Mouse (Mus musculus) embryo, embryonic 11.5 days (tissue): Measurements from ENCODE around the gene H1foo.

Source experiments
- DNase-seq: peaks from one replicate; pipeline ENCODE4 v3.0.0-alpha.2; 2012; ENCODE audit warnings: low read depth, low spot score

The H1foo gene

DNA sequence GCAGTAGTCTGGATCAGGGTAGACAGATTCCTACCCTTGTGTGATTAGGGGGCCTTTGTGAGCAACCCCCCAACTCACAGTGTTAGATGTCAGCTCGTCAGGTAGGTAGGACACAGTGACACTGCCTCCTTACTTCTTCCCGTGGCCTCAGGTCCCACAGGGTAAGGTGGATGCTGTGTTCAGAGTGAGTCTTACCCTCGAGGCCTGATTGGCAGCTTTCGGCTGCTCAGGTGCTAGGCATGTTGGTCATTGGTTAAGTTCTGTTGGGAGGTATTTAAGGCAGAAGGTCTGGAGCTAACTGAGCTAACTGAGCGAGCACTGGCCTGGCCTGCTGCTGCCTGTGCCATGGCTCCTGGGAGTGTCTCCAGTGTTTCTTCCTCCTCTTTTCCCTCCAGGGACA lies at the start of gene H1foo:
H1foo (plus strand) TSS at position 301 of the 400 bp plus-strand sequence.
- DNase-seq, result no peak

DNA sequence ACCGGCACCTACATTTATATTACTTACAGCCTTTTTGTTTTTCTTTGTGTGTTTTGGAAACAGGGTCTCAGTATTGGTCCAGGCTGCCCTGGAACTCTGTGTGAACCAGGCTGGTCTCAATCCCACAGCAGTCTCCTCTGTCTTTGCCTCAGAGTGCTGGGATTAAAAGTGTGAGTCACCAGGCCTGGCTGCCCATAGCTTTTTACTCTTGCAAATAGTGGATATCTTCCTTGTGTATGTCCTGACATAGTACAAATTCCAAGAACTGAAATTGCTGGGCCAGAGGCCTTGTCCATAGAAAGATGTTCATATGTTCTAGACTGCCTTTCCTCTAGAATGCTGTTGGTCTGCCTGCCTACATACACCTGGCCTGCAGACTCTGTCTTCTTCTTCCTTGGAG lies 48.4 kb upstream of the H1foo start:
- DNase-seq, result no peak

- no peak for DNase-seq
Observed at GRCm38 (mm10) chr6:115897117-115897516, 47.6 kb upstream of the H1foo start.

GRCm38 (mm10) chr6:115897926-115898520 lies 46.7 kb upstream of the H1foo start:
- no peak for DNase-seq

DNA sequence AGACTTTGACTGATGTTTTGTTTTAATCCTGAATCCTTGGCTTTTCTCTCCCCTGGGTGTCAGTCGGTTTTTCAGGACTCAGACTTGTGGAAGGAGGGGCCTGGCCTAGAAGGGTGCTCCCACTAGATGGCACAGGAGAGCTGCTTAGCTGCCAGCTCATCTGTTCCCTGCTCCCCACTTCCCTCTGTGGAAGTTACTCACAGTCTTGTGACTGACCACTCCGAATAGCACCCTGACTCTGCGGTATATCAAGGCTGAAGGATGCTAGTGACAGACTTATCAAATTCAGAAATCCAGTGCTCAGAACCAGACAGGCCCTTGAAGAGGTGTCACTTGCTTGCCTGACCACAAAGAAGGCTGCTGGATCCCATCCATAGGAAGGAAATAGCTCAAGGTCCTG lies 43.7 kb upstream of the H1foo start:
- DNase-seq, result no peak

GRCm38 (mm10) chr6:115901489-115901931 lies 43.2 kb upstream of the H1foo start:
- DNase-seq, result no peak

DNA sequence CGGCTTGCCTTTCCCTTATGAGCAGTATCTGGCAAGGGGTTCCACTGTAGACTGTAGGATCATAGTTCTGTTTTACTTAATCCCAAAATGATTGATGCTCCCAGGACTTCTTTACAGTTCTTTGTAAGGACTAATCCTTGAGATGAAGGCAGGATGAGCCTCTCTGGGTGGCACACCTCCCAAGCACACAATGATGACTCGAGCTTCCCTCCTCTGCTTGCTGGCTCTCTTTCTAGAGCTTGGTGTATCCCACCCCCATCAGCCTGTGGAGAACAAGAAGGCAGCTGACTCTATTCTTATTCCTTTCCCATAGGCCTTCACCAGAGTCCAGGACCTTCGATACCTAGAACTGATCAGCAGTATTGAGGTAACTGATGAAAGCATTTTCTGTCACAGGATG lies 42.2 kb upstream of the H1foo start:
- no peak for DNase-seq

GRCm38 (mm10) chr6:115905568-115905967 lies 39.2 kb upstream of the H1foo start:
- DNase-seq, result no peak

DNA sequence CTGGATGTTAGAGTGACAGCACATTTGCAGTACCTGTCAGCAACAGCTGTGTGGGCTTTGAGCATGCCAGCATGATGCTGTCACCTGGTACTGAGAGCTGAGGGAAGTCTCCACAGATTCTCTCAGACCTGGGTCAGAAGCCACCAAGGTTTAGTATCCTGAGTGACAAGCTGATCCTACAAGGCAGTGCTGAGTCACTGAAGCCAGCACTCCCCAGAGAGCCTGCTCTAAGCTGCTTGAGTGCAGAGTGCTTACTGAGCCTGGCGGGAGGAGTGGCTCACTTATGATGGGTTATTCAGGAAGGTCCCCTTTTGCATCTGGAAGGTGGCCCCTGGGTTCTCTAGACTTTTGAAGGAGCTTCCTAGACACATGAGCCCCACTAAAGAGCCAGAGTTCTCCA lies 38.3 kb upstream of the H1foo start:
- DNase-seq, result no peak

- no peak for DNase-seq
Observed at GRCm38 (mm10) chr6:115906871-115907270, 37.9 kb upstream of the H1foo start.

DNA sequence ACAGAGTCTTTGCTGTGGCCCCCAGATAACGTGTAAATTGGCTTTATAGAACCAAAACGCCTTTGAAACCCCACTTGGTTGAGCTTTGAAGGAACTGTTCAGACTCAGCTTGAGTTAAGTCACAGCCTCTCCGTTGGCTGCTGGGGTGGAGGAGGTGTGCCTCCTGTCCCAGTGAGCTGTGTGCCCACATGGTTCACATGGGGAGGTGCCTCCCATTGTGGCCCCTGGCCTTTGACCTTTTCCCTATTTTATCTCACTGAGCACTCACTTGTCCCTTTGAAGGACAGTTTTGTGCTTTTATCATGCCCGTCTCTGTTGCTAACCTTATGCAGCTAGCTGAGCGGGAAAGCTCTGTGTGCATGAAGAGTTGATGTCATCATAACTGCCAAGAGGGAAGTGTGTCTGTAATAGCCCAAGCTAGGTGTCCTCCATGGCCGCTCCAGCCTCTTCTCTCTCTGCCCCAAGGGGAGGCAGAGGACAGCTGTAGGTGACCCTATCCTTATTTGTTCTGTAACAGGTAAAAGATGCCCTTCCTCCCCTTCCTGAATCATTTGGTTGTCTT lies 36.2 kb upstream of the H1foo start:
- no peak for DNase-seq

DNA sequence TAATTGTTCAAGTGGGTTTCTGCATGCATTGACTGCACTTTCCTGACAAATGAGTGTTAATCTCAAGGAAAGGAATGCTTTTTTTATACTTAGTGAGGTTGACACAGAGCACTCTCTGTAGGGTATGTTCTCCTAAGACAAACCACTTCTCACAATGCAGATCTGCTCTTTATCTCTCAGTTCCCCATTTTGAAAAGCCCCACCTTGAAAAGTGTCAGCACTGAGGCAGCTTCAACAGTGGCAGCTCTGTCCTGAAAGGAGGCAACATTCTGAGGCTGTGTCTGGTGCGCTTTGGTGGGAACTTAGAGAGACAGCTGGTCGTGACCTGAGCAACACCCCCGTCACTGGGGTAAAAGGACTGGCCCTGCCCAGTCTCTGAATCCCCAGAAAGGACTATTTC lies 35.7 kb upstream of the H1foo start:
- DNase-seq, result no peak

- no peak for DNase-seq
Observed at GRCm38 (mm10) chr6:115909940-115910339, 34.8 kb upstream of the H1foo start.

DNA sequence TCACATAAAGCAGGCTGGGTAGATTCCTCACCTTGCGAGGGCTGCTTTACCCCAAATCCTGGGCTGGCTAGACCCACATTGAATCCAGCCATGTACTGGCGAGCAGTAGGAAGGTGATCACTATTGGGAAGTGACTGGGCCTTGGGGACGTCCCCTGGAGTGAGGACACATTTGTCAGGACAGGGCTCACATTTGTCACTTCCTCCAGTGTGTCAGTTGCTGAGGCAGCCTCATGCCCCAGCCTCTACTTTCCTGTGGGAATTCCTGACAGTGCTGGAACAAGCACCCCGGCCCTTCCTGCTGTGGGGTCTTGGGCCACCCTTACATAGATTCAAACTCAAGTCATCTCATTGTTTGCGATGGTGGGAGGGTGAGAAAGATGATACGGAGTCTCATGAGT lies 33.0 kb upstream of the H1foo start:
- DNase-seq, result no peak

DNA sequence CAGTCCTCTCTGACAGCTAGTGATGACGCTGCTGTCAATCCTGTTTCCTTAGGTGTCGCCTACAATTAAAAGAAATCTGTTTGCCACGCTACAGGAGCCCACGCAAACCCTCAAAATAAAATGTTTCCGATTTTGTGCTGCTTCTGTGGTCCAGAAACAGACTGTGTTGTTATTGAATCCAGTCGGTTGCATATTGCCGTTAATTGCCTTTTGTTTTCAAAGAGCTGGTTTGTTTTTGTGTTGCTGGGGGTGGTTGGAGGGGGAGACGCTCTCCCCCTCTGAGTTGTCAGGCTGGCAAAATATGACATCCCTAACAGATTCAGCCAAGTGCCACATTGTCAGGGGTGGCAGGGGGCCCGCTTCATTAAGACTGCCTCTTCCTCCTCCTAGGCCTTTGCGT lies 31.3 kb upstream of the H1foo start:
- no peak for DNase-seq

GRCm38 (mm10) chr6:115914511-115915202 lies 30.1 kb upstream of the H1foo start:
- DNase-seq, result no peak

GRCm38 (mm10) chr6:115915601-115916445 lies 28.9 kb upstream of the H1foo start:
- no peak for DNase-seq

DNA sequence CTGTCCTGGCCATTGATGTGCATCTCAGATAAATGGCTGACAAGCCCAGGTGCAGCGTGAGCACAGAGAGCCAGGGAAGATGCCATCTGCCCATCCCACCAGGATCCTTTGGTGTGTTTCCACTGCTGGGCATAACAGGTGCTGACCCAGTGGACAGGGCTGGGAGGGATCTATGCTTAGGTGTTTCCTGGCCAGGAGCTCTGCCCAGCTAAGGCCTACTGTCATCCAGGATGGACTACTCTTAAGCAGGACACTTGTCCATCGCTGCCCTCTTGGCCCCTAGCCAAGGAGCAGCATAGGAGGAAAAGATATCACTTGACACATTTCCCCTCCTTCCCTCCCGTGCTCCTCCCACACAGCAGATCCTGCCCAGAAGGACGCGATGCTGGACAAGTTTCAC lies 28.1 kb upstream of the H1foo start:
- no peak for DNase-seq

- no peak for DNase-seq
Observed at GRCm38 (mm10) chr6:115918615-115919014, 26.1 kb upstream of the H1foo start.

DNA sequence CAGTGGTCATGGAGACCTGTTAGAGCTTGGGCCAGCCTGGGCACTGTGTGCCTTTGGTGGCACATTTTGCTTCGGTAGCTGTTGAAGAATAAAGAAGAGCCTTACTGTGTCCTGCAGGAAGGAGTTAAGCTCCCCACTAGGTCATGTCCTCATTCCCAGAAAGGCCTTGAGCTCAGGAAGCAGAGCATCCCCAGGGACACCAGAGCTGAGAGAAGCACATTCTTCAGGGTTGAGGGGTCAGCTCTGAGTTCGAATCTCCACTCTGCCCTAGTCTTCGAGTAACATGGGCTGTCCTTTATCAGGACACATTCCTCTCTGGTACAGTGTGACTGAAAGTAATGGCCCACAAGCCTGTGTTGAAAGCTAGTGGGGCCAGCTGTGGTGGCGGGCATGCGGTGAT lies 24.9 kb upstream of the H1foo start:
- DNase-seq, result no peak

DNA sequence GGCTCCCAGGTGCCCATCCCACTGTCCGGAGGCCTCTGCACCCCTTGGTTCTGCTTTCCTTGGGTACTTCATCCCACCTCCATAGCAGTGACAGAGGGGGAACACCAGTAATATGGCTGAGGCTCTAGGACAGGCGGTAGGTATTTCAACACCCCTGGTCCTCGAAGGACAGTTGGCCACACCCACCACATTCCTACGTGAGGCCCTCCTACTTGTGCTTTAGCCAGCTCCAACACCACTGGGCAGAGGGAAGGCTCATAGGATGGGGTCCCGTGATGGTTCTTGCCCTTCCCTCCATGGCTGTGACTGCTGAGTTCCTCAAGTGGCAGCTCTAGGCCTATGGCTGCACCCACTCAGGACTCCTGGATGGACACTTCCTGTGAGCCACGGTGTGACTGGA lies 19.9 kb upstream of the H1foo start:
- no peak for DNase-seq

DNA sequence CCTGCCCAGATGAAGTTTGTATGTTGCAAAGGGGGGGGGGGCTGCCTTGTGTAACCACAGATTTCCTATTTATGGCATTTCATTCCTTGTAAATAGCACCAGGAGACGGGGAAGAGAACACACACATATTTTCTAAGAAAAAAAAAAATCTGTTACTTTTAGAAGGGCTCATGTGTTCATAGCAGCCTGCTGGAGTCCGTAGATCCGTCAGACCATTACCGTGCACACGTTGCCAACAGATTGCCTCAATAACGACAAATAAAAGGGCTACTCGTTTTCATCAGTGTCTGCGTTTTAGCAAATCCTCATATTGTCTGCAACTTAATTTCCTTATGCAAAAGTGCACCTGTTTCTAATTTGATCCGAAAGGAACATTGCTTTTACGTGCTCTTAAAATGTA lies 18.3 kb upstream of the H1foo start:
- no peak for DNase-seq
